Mouse (Mus musculus) liver, embryonic 11.5 days (tissue): Measurements from ENCODE around the gene Myo1a. TPM values are rescaled to one million over a fixed set of nuclear protein-coding genes. Genes with fewer than 3 reads are reported as not detected.
"Not testable (repeated sequence)": the region's sequence is repeated elsewhere in the genome, so short reads cannot be mapped to it uniquely, and the experiment has no call there.

ENCODE experiments used
- ATAC-seq: fragments of 200-750 bp; cut with Nextera tagmentation; replicated peaks from 2 replicates; pipeline ENCODE4 v1.8.0; 2017; ENCODE audit warnings: moderate number of reproducible peaks, mild to moderate bottlenecking, moderate TSS enrichment, moderate library complexity; ENCODE audit not compliant: low FRiP score
- DNase-seq: peaks from one replicate; pipeline ENCODE4 v3.0.0-alpha.2; 2017; ENCODE audit warnings: low spot score
- H3K27ac ChIP-seq: fragments of 300-500 bp; sonication (generic); 2 replicates; pipeline ENCODE4 v1.5.1; 2014; ENCODE audit warnings: mild to moderate bottlenecking, low read depth, low read length, control low read depth
- H3K27me3 ChIP-seq: fragments of 300-500 bp; sonication (generic); replicated peaks from 2 replicates; pipeline ENCODE4 v1.6.1; 2014; ENCODE audit warnings: low read length, mixed read lengths; ENCODE audit not compliant: control insufficient read depth, insufficient read depth
- H3K36me3 ChIP-seq: fragments of 300-500 bp; sonication (generic); 2 replicates; pipeline ENCODE4 v1.6.1; 2014; ENCODE audit warnings: mild to moderate bottlenecking, low read length, moderate library complexity, mixed read lengths; ENCODE audit not compliant: control insufficient read depth, insufficient read depth
- H3K4me1 ChIP-seq: fragments of 300-500 bp; sonication (generic); replicated peaks from 2 replicates; pipeline ENCODE4 v1.6.1; 2014; ENCODE audit warnings: low read length, mixed read lengths; ENCODE audit not compliant: control insufficient read depth, insufficient read depth
- H3K4me2 ChIP-seq: fragments of 300-500 bp; sonication (generic); 2 replicates; pipeline ENCODE4 v1.6.1; 2014; ENCODE audit warnings: mild to moderate bottlenecking, control low read depth, moderate library complexity
- H3K4me3 ChIP-seq: fragments of 300-500 bp; sonication (generic); 2 replicates; pipeline ENCODE4 v1.5.1; 2014; ENCODE audit warnings: low read depth, low read length, control low read depth
- H3K9ac ChIP-seq: fragments of 300-500 bp; sonication (generic); 2 replicates; pipeline ENCODE4 v1.6.1; 2014; ENCODE audit warnings: low read depth, low read length, control low read depth
- H3K9me3 ChIP-seq: fragments of 300-500 bp; sonication (generic); 2 replicates; pipeline ENCODE4 v1.6.1; 2016; ENCODE audit warnings: low read length, inconsistent platforms, mixed read lengths; ENCODE audit not compliant: control insufficient read depth
- WGBS: fragments of 180-500 bp; shearing (Covaris S2); extraction: QIAGEN DNeasy Blood & Tissue Kit; methylation state at CpG from one replicate; pipeline ENCODE4 v1.1.7; 2014; 5-methylcytosine and 5-hydroxymethylcytosine counted together
- polyA plus RNA-seq: library from polyadenylated mRNA; unstranded; fragments of >200 nt; fragmentation: Nextera tagmentation; extraction: Ambion mirVana; gene quantifications from 2 replicates; pipeline ENCODE4 v1.2.1, GENCODE M21; 2014

The Myo1a gene
- 0.14 TPM in 1 of 2 replicates, not detected in the other for polyA plus RNA-seq

DNA sequence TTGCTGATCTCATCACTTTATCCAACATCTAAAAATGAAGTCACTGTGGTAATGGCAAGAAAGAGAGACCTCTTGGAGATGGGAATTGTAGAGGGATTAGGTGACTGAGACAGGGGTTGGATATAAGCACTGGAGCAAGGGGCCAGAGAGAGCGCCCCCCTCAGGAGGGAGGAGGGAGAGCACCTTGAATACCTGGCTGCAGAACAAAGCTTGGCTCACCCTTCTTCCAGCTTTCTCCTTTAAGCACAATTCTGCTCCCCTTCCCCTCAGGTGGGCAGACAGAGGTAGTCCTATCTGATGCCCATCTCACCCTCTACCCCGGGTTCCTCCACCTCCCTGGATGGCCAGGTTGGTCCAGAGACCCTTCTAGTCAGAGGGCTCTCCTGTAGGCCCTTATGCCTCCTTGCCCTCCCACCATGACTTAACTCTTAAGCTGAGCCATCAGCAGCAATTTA, at the start of gene Myo1a:
TSS of gene Myo1a (plus strand) at position 405 of the 455 bp plus-strand sequence.
- no peaks in the 10 kb centered on the region for H3K4me1 ChIP-seq
- 48% methylated on average over 2 of the region's 2 CpGs for WGBS

DNA sequence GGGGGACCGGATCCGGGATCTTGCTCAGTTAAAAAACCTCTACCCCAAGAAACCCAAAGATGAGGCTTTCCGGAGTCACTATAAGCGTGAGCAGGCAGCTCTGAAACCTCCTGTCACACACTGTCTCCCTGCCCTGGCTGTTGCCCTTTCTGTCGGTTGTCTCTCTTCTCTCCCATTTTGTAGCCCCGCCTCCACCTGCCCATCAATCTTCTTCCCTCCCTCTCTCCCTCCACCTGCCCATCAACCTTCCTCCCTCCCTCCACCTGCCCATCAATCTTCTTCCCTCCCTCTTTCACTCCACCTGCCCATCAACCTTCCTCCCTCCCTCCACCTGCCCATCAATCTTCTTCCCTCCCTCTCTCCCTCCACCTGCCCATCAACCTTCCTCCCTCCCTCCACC, 47.4 kb upstream of the Myo1a start:
- 58% methylated on average over 6 of the region's 6 CpGs for WGBS
- not testable (repeated sequence) for H3K4me3 ChIP-seq, H3K9ac ChIP-seq, H3K9me3 ChIP-seq, H3K36me3 ChIP-seq, DNase-seq, H3K27ac ChIP-seq, H3K27me3 ChIP-seq, ATAC-seq, H3K4me2 ChIP-seq
- H3K4me1 ChIP-seq, result peaks cover 20% of the 10 kb centered on the region

More for the DNA sequence above, at the start of gene Myo1a:
- Histone ChIP-seq H3K27me3 (no peaks in the 10 kb centered on the region), H3K36me3 (no peaks in the 10 kb centered on the region), H3K9ac (no peak within 1 kb of the TSS), H3K4me3 (no peak within 1 kb of the TSS), H3K27ac (no peak within 1 kb of the TSS), H3K4me2 (no peak within 1 kb of the TSS), H3K9me3 (no peaks in the 10 kb centered on the region)
- DNase-seq, result no peak
- no peak for ATAC-seq

DNA sequence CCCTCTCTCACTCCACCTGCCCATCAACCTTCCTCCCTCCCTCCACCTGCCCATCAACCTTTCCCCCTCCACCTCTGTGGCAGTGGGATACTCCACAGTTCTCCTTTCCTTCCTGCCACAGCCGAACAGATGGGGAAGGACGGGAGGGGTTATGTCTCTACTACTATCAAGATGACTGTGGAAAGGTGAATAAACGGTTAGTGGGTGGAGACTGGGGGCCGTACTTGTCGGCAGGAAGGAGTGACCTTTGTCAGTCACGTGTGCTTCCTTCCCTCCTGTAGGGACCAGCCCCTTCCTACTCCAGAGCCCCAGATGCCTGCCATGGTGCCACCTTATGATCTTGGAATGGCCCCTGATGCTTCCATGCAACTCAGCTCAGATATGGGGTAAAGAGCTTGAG, 46.9 kb upstream of the Myo1a start:
- Histone ChIP-seq H3K4me2 (no peak overlapping the region), H3K27me3 (peaks cover 7% of the 10 kb centered on the region)

DNA sequence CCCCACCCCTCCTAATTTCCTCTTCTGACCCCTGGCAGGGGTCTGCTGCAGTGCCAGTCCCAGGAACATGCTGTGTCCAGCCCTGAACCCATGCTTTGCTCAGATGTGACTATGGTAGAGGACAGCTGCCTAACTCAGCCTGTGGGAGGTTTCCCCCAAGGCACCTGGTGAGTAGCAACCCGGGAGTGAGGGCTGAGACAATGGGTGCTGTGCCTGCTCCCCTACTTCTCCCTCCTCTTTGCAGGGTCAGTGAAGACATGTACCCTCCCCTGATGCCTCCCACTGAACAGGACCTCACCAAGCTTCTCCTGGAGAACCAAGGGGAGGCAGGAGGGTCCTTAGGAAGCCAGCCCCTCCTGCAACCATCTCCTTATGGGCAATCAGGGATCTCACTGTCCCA, 45.4 kb upstream of the Myo1a start:
- peaks cover 29% of the 10 kb centered on the region for H3K4me1 ChIP-seq
- H3K4me2 ChIP-seq, result no peak overlapping the region
- H3K9me3 ChIP-seq, result no peaks in the 10 kb centered on the region
- H3K36me3 ChIP-seq, result peaks cover 5% of the 10 kb centered on the region; the same call in 1 of the 2 replicates
- no peak overlapping the region for H3K27ac ChIP-seq
- no peak overlapping the region for H3K9ac ChIP-seq
- ATAC-seq, result no peak
- peaks cover 22% of the 10 kb centered on the region for H3K27me3 ChIP-seq
- H3K4me3 ChIP-seq, result no peak overlapping the region
- DNase-seq, result no peak
- WGBS, result 77% methylated on average over 1 of the region's 1 CpGs

More for the DNA sequence above, 46.9 kb upstream of the Myo1a start:
- DNase-seq, result no peak
- ATAC-seq, result no peak
- Histone ChIP-seq H3K27ac (no peak overlapping the region), H3K9me3 (no peaks in the 10 kb centered on the region), H3K4me3 (no peak overlapping the region), H3K36me3 (peaks cover 7% of the 10 kb centered on the region; the same call in 1 of the 2 replicates), H3K4me1 (peaks cover 21% of the 10 kb centered on the region), H3K9ac (no peak overlapping the region)
- 30% methylated on average over 6 of the region's 6 CpGs for WGBS

DNA sequence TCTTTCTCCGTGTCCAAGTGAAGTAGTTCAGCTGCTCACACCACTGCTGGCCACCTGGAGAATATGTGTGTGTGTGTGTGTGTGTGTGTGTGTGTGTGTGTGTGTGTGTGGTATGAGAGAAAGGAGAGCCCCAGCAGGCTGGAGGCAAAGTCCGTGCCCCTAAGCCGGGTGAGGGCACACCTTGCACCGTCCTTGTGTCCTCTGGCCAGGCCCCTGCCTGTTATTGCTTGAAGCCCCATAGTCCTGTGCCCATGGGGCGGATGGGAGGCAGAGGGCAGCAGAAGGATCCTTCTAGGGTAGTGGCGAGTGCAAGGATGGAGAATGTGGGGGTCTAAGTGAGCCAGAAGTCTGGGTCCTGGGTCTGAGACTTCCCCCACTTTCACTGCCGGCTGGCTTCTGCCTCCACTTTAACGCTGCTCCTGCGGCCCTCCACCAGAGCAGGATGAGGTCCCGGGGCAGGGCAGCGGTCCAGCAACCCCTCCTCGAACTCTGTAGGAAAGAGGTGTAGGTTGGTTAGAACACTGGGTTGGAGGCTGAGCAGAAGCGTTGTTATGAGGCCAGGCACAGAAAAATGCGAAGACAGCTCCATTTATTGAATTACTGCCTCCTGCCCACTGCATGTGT, 43.6 kb upstream of the Myo1a start:
- Histone ChIP-seq H3K9me3 (no peaks in the 10 kb centered on the region), H3K4me2 (peak overlapping the region; percentile 68), H3K4me1 (peaks cover 36% of the 10 kb centered on the region), H3K36me3 (no peaks in the 10 kb centered on the region), H3K27ac (no peak overlapping the region), H3K9ac (peak overlapping the region; percentile 48), H3K4me3 (peak overlapping the region; percentile 37), H3K27me3 (peaks cover 40% of the 10 kb centered on the region)
- 29% methylated on average over 14 of the region's 14 CpGs for WGBS
- ATAC-seq (no peak), DNase-seq (no peak)

DNA sequence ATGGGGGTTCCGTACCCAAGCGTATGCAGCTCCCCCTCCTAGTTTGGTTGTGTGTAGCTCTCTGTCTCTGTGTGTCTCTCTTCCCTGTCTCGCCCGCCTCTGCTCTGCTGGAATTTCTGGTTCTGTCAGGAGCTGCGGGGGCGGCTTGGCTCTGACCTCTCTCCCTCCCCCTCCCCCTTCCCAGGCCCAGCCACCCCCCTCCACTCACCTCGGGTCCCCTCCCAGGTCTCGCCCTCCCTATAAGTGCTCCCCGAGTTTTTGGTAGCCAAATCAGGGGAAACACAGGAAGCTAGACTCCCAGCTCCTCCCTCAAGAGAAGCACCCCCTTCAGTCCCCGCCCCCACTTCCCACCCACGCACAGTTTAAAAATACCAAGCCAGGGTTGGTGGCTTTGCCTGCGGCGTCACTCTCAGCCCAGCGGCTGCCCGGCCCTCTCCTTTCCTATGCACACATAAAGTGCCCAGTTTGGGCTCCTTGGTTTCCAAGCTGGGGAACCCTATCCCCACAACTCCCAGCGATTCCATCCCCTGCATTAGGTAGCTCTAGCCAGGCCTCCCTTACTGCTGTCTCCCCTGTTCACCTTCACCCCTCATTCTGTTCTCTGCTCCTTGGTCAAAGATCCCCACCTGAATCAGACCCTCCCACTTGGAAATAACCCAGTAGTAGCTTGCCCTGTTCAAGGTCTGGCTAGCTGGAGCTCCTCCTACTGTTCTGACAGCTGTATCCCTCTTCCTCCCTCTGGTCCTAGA, 42.9 kb upstream of the Myo1a start:
- peak overlapping the region; percentile 25; the same call in 1 of the 2 replicates for H3K27ac ChIP-seq
- 6% methylated on average over 16 of the region's 16 CpGs for WGBS
- H3K27me3 ChIP-seq, result peaks cover 47% of the 10 kb centered on the region
- H3K4me2 ChIP-seq, result peak overlapping the region; percentile 68
- DNase-seq, result no peak
- H3K36me3 ChIP-seq, result no peaks in the 10 kb centered on the region
- H3K4me3 ChIP-seq, result peak overlapping the region; percentile 37
- peaks cover 39% of the 10 kb centered on the region for H3K4me1 ChIP-seq
- peak; percentile 15 for ATAC-seq
- no peaks in the 10 kb centered on the region for H3K9me3 ChIP-seq
- H3K9ac ChIP-seq, result peak overlapping the region; percentile 48

DNA sequence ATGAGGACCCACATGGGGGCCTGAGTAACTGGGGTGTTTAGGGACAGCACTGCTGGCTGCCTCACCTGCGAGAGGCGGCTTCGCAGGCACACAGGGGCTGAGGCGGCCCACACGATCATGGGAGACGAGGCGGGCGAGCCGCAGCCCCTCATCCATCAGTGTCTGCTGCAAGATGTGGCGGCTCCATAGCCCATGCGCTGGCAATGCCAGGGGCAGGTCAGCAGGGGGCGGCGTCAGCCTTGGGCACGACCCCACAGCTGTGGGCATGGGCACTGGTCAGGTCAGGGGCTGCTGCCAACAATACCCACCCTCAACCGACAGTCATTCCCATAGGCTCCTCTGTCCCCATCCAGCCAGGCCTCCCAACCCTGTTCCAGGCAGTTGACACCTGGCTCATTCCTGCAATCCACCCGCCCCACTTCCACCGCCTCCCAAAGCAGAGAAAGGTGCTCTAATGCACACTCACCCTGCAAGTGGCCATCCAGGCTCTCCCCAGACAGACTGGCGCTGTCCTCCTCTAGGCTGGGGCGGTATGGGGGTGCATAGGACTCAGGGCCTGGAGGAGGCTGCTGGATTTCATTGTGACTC, 42.2 kb upstream of the Myo1a start:
- Histone ChIP-seq H3K9ac (no peak overlapping the region), H3K27me3 (peaks cover 54% of the 10 kb centered on the region), H3K4me2 (peak overlapping the region; percentile 68), H3K4me3 (peak overlapping the region; percentile 37; the same call in 1 of the 2 replicates), H3K36me3 (no peaks in the 10 kb centered on the region), H3K27ac (no peak overlapping the region), H3K9me3 (no peaks in the 10 kb centered on the region), H3K4me1 (peaks cover 39% of the 10 kb centered on the region)
- 30% methylated on average over 19 of the region's 19 CpGs for WGBS
- DNase-seq (no peak), ATAC-seq (no peak)

DNA sequence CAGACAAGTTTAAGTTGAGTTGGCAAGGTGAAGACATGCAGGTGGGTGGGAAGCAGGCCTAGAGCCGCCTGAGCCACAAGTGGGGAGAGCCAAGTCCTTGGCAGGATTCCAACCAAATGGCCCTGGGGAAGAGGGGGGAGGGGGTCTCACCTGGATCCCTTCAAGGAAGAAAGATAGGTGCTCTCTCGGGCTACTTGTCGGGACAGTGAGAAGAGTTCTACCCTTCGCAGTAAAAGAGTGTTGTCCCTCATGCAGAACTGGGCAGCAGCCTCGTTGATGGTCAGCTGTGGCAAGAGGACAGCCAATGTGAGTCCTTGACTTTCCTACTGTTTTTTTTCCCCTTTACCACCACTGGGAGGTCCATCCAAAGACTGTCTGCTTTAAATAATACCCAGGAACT, 41.4 kb upstream of the Myo1a start:
- H3K9ac ChIP-seq, result no peak overlapping the region
- WGBS, result 32% methylated on average over 5 of the region's 5 CpGs
- no peaks in the 10 kb centered on the region for H3K36me3 ChIP-seq
- H3K27ac ChIP-seq, result no peak overlapping the region
- peaks cover 44% of the 10 kb centered on the region for H3K4me1 ChIP-seq
- H3K4me3 ChIP-seq, result peak overlapping the region; percentile 7; the same call in 1 of the 2 replicates
- DNase-seq, result no peak
- no peak for ATAC-seq
- H3K9me3 ChIP-seq, result no peaks in the 10 kb centered on the region
- H3K4me2 ChIP-seq, result no peak overlapping the region; the same call in 1 of the 2 replicates
- peaks cover 62% of the 10 kb centered on the region for H3K27me3 ChIP-seq
